Mouse (Mus musculus): ENCODE results near the gene Zfp710. TPM values are rescaled to one million over a fixed set of nuclear protein-coding genes. Genes with fewer than 3 reads are reported as not detected.
A peak's percentile ranks its signal among the peaks of the same experiment; 100 is the strongest.

The Zfp710 gene
- polyA plus RNA-seq, 1 experiment from 2014 or later, result 10.3 TPM

GRCm38 (mm10) chr7:80060012-80060778 is 35.6 kb downstream of the Zfp710 start:
- ATAC-seq (ENCODE audit: low FRiP score, low TSS enrichment) (peak; percentile 36), DNase-seq (ENCODE audit: low spot score) (peak; percentile 43)
- Histone ChIP-seq H3K36me3 (ENCODE audit: control insufficient read depth, insufficient read depth, low read length) (no peaks in the 10 kb centered on the region), H3K27me3 (ENCODE audit: control insufficient read depth, insufficient read depth, low read length) (no peaks in the 10 kb centered on the region), H3K27ac (replicated peaks) (peak overlapping the region; percentile 94; the same call in 1 of the 2 replicates), H3K4me1 (replicated peaks; ENCODE audit: control insufficient read depth, insufficient read depth) (peaks cover 12% of the 10 kb centered on the region), H3K9me3 (ENCODE audit: control insufficient read depth, low read length) (no peaks in the 10 kb centered on the region), H3K4me3 (ENCODE audit: low read depth, low read length) (no peak overlapping the region), H3K9ac (ENCODE audit: low read length) (no peak overlapping the region), H3K4me2 (replicated peaks; ENCODE audit: low read depth) (no peak overlapping the region)
- TF ChIP-seq EP300 (optimal IDR thresholded peaks at IDR 0.05), result no peak
- TF ChIP-seq CTCF (IDR thresholded peaks at IDR 0.05; ENCODE audit: low read depth), result no peak
- WGBS, result 68% methylated on average over 10 of the region's 10 CpGs

GRCm38 (mm10) chr7:80062083-80062826 is 37.6 kb downstream of the Zfp710 start:
- no peak overlapping the region for H3K27ac ChIP-seq (replicated peaks)
- DNase-seq (ENCODE audit: low spot score) (no peak), ATAC-seq (ENCODE audit: low FRiP score, low TSS enrichment) (no peak)
- no peak for TF ChIP-seq CTCF (IDR thresholded peaks at IDR 0.05; ENCODE audit: low read depth)
- no peak for TF ChIP-seq EP300 (optimal IDR thresholded peaks at IDR 0.05)
- H3K4me3 ChIP-seq (ENCODE audit: low read depth, low read length), result no peak overlapping the region
- H3K27me3 ChIP-seq (ENCODE audit: control insufficient read depth, insufficient read depth, low read length), result no peaks in the 10 kb centered on the region
- H3K9ac ChIP-seq (ENCODE audit: low read length), result no peak overlapping the region
- 85% methylated on average over 17 of the region's 17 CpGs for WGBS
- no peaks in the 10 kb centered on the region for H3K9me3 ChIP-seq (ENCODE audit: control insufficient read depth, low read length)
- no peak overlapping the region for H3K4me2 ChIP-seq (replicated peaks; ENCODE audit: low read depth)
- no peaks in the 10 kb centered on the region for H3K36me3 ChIP-seq (ENCODE audit: control insufficient read depth, insufficient read depth, low read length)
- H3K4me1 ChIP-seq (replicated peaks; ENCODE audit: control insufficient read depth, insufficient read depth), result peaks cover 7% of the 10 kb centered on the region

- 71% methylated on average over 5 of the region's 5 CpGs for WGBS
- no peak overlapping the region for H3K4me3 ChIP-seq (ENCODE audit: low read depth, low read length)
Observed at GRCm38 (mm10) chr7:80063244-80063643, 38.6 kb downstream of the Zfp710 start.

GRCm38 (mm10) chr7:80063902-80064736 is 39.5 kb downstream of the Zfp710 start:
- H3K9me3 ChIP-seq (ENCODE audit: control insufficient read depth, low read length), result no peaks in the 10 kb centered on the region
- no peaks in the 10 kb centered on the region for H3K27me3 ChIP-seq (ENCODE audit: control insufficient read depth, insufficient read depth, low read length)
- WGBS, result 70% methylated on average over 15 of the region's 15 CpGs
- DNase-seq (ENCODE audit: low spot score) (no peak), ATAC-seq (ENCODE audit: low FRiP score, low TSS enrichment) (no peak)
- no peaks in the 10 kb centered on the region for H3K36me3 ChIP-seq (ENCODE audit: control insufficient read depth, insufficient read depth, low read length)
- TF ChIP-seq EP300 (optimal IDR thresholded peaks at IDR 0.05) (no peak), CTCF (IDR thresholded peaks at IDR 0.05; ENCODE audit: low read depth) (no peak)
- H3K27ac ChIP-seq (replicated peaks), result no peak overlapping the region
- H3K4me3 ChIP-seq (ENCODE audit: low read depth, low read length), result no peak overlapping the region
- no peaks in the 10 kb centered on the region for H3K4me1 ChIP-seq (replicated peaks; ENCODE audit: control insufficient read depth, insufficient read depth)
- no peak overlapping the region for H3K4me2 ChIP-seq (replicated peaks; ENCODE audit: low read depth)
- H3K9ac ChIP-seq (ENCODE audit: low read length), result no peak overlapping the region

More at GRCm38 (mm10) chr7:80063244-80063643, 38.6 kb downstream of the Zfp710 start:
- H3K9ac ChIP-seq (ENCODE audit: low read length), result no peak overlapping the region
- H3K9me3 ChIP-seq (ENCODE audit: control insufficient read depth, low read length), result no peaks in the 10 kb centered on the region
- TF ChIP-seq EP300 (optimal IDR thresholded peaks at IDR 0.05), result no peak
- no peak for TF ChIP-seq CTCF (IDR thresholded peaks at IDR 0.05; ENCODE audit: low read depth)
- ATAC-seq (ENCODE audit: low FRiP score, low TSS enrichment) (no peak), DNase-seq (ENCODE audit: low spot score) (no peak)
- peaks cover 7% of the 10 kb centered on the region; the same call in 1 of the 2 replicates for H3K4me1 ChIP-seq (replicated peaks; ENCODE audit: control insufficient read depth, insufficient read depth)
- no peaks in the 10 kb centered on the region for H3K27me3 ChIP-seq (ENCODE audit: control insufficient read depth, insufficient read depth, low read length)
- H3K36me3 ChIP-seq (ENCODE audit: control insufficient read depth, insufficient read depth, low read length), result no peaks in the 10 kb centered on the region
- no peak overlapping the region for H3K27ac ChIP-seq (replicated peaks)
- H3K4me2 ChIP-seq (replicated peaks; ENCODE audit: low read depth), result no peak overlapping the region

- TF ChIP-seq CTCF (IDR thresholded peaks at IDR 0.05; ENCODE audit: low read depth), result no peak
- no peak for TF ChIP-seq EP300 (optimal IDR thresholded peaks at IDR 0.05)
- Histone ChIP-seq H3K27me3 (ENCODE audit: control insufficient read depth, insufficient read depth, low read length) (no peaks in the 10 kb centered on the region), H3K9ac (ENCODE audit: low read length) (no peak overlapping the region), H3K9me3 (ENCODE audit: control insufficient read depth, low read length) (no peaks in the 10 kb centered on the region), H3K4me3 (ENCODE audit: low read depth, low read length) (no peak overlapping the region), H3K4me1 (replicated peaks; ENCODE audit: control insufficient read depth, insufficient read depth) (peaks cover 7% of the 10 kb centered on the region; the same call in 1 of the 2 replicates), H3K4me2 (replicated peaks; ENCODE audit: low read depth) (no peak overlapping the region), H3K36me3 (ENCODE audit: control insufficient read depth, insufficient read depth, low read length) (no peaks in the 10 kb centered on the region), H3K27ac (replicated peaks) (no peak overlapping the region)
- ATAC-seq (ENCODE audit: low FRiP score, low TSS enrichment) (no peak), DNase-seq (ENCODE audit: low spot score) (no peak)
- WGBS, result 93% methylated on average over 3 of the region's 3 CpGs
Observed at GRCm38 (mm10) chr7:80065250-80065649, 40.6 kb downstream of the Zfp710 start.
